Mouse (Mus musculus) megakaryocyte, adult 5-6 weeks (primary cell): ENCODE measurements around the gene Gm47996. TPM values are rescaled to one million over a fixed set of nuclear protein-coding genes. Genes with fewer than 3 reads are reported as not detected.
"Not testable (repeated sequence)": the region's sequence is repeated elsewhere in the genome, so short reads cannot be mapped to it uniquely, and the experiment has no call there.

ENCODE experiments used
- ATAC-seq: 2 replicates; pipeline ENCODE4 v1.8.0; 2016; ENCODE audit warnings: mild to moderate bottlenecking, inconsistent platforms; ENCODE audit not compliant: poor library complexity, severe bottlenecking
- total RNA-seq, 2 experiments: library from RNA; stranded (forward) in 1 of 2; stranded (reverse) in 1 of 2; fragments of 153-499, 151-499 nt in 1 of 2; fragments of 221-1000, 200-1000 nt in 1 of 2; gene quantifications; 2 replicates each; pipeline versions ENCODE4 v1.2.3 to v1.2.4; 2015 to 2017

Gm47996 gene
- total RNA-seq, 2 experiments from 2014 or later: not detected

DNA sequence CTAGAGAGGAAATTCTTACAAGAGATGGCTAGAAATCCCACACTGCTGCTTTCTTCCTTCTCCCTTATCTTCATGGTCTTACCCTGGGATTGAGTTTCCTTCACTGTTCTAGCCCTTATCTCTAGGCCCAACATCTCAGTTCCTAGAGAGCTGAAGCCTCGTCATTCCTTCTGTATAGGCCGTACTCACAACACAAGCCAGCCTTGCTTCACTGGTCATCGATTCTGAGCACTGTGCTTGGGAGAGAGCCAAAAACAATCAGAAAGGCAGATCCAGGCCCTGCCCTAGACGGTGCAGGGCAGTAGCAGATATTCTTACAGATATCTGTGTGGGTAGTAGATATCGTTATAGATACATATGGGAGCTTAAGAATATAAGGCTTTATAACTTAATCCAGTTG lies 7.2 kb upstream of the Gm47996 start:
- 0 out of 2 replicates have a peak, but pooled peaks have one; percentile 23 for ATAC-seq

DNA sequence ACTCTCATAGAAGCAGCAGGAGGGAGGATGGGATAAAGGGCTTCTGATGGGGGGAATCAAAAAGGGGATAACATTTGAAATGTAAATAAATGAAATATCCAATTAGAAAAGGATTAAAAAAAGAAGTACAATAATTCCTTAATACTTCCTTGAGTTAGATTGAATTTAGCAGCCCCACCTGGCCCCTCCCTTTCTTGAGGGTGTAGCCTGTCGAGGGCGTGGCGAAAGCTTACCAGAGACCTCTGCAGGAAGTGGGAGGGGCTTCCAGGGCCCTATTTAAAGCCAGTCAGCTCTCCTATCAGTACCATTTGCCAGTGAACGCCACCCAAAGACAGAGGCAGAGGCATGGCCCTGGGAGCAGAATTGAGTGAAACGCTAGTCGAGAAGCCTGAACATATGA lies 6.1 kb upstream of the Gm47996 start, which contains the start of gene 3110040M04Rik:
TSS of gene 3110040M04Rik (plus strand) at position 304 of the 400 bp plus-strand sequence.
- not testable (repeated sequence) for ATAC-seq

- 0 out of 2 replicates have a peak, but pooled peaks have one; percentile 35 for ATAC-seq
Observed at GRCm38 (mm10) chr1:151208493-151208892, 1.4 kb upstream of the Gm47996 start.

- ATAC-seq: not testable (repeated sequence)
Observed at GRCm38 (mm10) chr1:151208944-151209343, 987 bp upstream of the Gm47996 start.

DNA sequence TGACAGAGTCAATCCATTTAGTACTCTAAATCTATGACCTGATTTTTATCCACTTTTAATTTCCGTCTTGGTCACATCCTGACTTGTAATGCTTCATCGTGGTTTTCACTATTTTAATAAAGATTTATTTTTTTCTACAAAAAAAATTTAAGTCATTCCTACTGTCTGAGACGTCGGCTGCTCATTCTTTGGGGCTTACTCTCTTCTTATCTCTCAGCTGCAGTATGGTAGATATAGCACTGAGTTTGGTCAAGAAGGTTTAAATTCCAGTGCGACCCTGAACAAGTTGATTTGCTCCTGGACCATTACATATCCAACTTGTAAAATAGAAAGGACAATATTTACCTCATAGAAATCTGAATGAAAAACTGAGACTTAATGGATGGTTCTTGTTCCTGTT lies 1.7 kb downstream of the Gm47996 start:
- ATAC-seq: not testable (repeated sequence)

DNA sequence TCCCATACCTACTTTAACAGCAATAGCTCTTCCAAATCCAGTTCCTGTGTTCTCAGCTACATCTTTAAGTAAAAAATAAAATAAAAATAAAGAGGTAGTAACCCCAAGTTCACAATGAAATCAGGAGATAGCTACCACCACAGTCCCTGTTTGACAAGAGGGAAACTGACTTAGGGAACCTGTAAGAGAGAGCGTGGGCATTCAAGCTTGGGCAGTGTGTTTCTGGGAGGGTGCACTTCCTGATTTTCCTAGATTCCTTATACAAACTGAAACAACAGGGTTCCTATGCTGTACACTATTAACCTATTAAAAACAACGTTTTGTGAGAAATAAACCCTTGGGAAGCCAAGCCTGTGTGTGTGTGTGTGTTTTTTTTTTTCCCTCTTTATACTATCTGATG lies 4.9 kb downstream of the Gm47996 start:
- peak; percentile 77 for ATAC-seq

- no peak for ATAC-seq
Observed at GRCm38 (mm10) chr1:151215985-151216384, 6.1 kb downstream of the Gm47996 start.

DNA sequence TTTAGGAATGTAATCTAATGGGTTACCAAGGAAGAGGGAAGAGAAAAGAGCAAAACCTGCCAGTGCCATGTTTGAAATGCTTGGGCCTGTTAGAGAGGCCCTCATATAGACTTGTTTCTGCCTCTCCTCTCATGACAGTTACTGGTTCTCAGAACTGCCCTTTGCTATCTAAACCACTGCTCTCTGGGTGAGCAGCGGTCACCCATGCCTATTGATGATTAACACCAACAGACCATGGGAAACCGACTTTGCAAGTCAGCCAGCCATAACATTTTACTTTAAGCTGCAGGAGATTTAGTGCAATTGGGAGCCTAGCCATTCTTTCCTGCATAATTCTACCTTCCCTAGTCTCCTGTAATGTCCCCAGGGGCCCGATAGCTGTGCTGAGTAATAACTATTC lies 6.5 kb downstream of the Gm47996 start:
- no peak for ATAC-seq

DNA sequence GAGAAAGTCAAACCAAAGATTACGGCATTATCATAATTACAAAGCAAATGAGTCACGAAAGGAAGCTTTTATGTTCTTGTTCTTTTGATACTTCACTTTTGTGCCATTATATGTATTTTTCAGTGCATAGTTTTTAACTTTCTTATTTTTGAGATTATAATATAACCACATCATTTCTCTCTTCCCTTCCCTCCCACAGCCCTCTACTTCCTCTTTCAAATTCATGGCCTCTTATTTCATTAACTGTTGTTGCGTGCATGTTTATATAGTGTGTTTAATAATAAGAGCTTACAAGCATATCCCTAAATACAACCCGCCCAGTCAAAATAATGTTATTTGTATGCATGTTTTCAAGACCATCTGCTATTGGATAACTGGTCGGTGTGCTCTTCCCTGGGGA lies 9.1 kb downstream of the Gm47996 start:
- peak; percentile 54 for ATAC-seq

GRCm38 (mm10) chr1:151220098-151220497 lies 10.2 kb downstream of the Gm47996 start:
- no peak for ATAC-seq

DNA sequence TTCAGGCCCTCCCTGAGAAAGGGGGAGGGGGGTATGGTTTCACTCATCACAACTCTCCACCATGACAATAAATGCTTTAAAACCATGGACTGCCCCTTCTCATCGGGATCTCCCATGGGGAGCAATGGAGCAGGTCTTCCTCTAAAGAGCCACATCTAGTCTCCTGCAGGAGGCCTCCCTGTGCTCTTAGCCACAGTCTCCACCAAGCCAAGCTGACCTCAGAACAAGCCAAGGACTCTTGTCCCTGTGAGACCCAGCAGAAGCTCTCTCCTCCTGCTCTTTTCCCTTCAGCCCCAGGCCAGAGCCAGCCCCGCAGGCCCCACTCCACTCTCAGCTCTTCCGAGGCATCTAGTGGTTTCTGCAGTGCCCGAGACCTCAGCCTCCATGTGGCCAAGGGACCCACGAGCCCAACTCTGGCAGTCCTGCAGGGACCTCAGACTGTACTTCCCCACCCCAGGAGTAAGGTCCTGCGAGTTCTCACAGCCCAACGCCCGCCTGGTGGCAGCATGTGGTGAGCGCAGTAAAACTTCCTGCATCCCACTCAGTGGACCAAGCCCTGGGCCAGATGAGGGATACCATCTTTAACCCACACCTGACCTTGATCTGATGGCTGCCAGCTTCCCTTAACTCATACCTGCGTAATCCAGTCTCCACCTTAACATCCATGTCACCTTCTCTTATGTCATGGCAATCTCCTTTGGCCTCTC lies 12.8 kb downstream of the Gm47996 start:
- ATAC-seq: no peak

- ATAC-seq: no peak
Observed at GRCm38 (mm10) chr1:151223377-151223776, 13.4 kb downstream of the Gm47996 start.

DNA sequence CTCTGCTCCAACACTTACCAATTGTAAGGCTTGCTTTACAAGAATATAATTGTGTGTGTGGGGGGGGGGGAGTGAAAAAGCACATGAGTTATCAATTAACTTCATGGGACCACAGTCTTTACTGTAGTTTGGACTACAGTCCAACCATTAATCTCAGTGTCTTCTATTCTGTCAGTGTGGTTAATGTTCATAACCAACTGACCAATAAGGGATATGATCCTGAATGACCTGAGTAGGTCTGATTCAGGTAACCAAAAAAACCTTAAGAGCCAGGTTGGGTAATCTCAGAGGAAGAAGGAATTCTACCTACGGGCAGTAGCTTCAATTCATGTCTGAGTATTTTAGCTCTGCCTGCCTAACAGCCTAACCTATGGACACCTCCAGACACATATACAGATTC lies 14.6 kb downstream of the Gm47996 start:
- ATAC-seq: no peak

DNA sequence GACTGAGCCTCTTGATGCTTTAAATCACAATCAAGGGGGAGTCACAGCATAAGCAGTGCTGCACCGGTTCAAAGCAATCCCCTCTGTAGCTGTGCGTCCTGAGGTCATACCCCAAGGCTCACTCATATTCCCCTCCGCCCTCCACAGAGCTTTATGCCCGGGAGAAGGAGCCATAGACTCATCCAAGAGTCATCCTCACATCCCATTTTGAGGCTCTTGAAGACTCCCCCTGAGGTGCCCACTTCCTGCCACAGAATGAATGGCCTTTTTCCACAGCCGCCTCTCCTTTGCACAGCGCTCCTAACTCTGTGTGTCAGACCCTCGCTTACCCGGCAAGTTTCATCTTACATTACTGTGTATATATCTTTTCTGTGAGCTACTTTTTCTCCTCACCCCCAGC lies 17.6 kb downstream of the Gm47996 start:
- no peak for ATAC-seq

GRCm38 (mm10) chr1:151228320-151228989 lies 18.5 kb downstream of the Gm47996 start:
- ATAC-seq: peak; percentile 83

- ATAC-seq: no peak
Observed at GRCm38 (mm10) chr1:151232346-151232745, 22.4 kb downstream of the Gm47996 start.

DNA sequence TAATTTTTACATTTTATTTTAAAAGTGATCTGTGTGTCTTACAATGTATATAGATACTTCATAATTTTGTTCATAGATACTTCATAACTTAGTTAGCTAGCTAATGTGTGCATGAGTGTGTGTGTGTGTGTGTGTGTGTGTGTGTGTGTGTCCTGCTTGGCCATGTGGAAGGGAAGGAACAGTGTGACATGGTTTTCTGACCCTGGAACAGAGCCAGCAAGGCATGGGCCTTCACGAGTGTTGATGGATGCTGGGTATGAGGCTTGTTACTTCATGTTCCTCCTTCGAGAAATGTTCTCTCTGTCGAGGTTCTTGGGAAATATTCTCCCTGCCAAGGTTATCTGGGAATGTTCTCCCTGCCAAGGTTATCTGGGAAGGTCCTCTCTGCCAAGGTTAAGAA lies 23.8 kb downstream of the Gm47996 start:
- ATAC-seq: no peak

DNA sequence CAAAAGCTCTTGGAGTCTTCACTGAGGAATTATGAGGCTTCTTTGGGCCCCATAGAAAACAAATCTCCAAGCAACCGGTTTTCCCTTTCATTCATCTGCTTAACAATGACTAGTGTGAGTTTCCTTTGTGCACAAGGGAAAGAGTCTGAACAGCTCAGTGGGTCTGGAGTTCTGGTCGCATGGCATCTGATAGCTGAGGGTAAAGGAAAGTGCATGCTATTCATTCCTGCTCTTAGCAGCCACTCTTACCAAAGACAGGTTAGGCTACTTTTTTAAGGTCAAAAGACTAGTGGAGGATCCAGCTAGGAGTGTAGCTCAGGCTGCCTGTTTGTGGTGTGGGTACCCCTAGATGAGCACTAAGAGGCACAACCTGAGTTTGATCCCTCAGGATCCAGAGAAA lies 25.6 kb downstream of the Gm47996 start:
- no peak for ATAC-seq

GRCm38 (mm10) chr1:151236141-151236930 lies 26.4 kb downstream of the Gm47996 start:
- ATAC-seq: 0 out of 2 replicates have a peak, but pooled peaks have one; percentile 37

DNA sequence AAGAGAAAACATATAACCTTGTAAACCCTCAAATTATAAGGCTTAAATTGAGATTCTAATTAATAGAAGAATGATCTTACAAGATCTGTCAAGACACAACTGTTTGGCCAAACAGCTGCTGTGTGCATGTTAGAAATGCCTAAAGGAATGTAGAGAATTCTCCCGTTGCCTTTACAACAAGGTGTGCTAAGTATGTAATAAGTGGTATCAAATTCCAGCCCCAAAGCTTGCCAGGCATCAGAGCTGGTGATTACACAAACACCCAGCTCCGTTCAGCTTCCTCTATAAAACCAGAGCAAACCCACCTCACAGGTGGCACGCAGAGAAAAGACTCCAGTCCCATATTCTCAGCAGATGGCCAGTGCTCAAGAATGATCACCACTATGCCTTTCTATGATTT lies 27.8 kb downstream of the Gm47996 start:
- no peak for ATAC-seq

DNA sequence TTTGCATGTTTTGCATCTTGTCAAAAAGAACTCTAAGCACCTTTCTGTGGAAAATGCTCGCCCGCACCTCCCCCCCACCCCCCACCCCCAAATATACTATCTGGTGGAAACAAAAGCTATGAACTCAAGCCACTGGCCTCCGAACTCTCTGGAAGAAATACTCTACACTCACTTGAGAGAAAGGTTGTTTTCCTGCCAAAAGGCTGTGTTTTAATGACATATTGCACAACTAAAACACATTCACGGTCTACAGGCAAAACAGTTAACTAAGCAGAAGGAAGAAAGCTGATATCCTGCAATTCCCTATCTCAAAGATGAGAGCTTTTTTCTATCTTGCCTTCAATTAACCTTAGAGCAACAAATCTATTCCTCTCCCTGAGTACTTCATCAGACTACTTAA lies 33.4 kb downstream of the Gm47996 start:
- no peak for ATAC-seq
